Mouse (Mus musculus) small intestine, adult 2 months (tissue): ENCODE results near the gene Gpi1. TPM values are rescaled to one million over a fixed set of nuclear protein-coding genes. Genes with fewer than 3 reads are reported as not detected.

ENCODE experiments used
- H3K27ac ChIP-seq: fragments of 200-500 bp; 2 replicates; pipeline ENCODE4 v1.5.1; 2012; ENCODE audit warnings: low read depth, low read length, control low read depth, inconsistent platforms; ENCODE audit not compliant: insufficient read depth
- H3K27me3 ChIP-seq: fragments of 200-500 bp; 2 replicates; pipeline ENCODE4 v1.6.1; 2012; ENCODE audit warnings: mild to moderate bottlenecking, moderate library complexity, low read length, inconsistent platforms; ENCODE audit not compliant: control insufficient read depth, insufficient read depth
- H3K36me3 ChIP-seq: fragments of 200-500 bp; 2 replicates; pipeline ENCODE4 v1.6.1; 2012; ENCODE audit warnings: mild to moderate bottlenecking, low read length, control low read depth, inconsistent platforms; ENCODE audit not compliant: control insufficient read depth, insufficient read depth
- H3K4me1 ChIP-seq: fragments of 200-500 bp; 2 replicates; pipeline ENCODE4 v1.6.1; 2012; ENCODE audit warnings: low read length, inconsistent platforms, mixed read lengths; ENCODE audit not compliant: control insufficient read depth, insufficient read depth, insufficient read length
- H3K4me3 ChIP-seq: fragments of 200-500 bp; 2 replicates; pipeline ENCODE4 v1.5.1; 2012; ENCODE audit warnings: low read depth, mild to moderate bottlenecking, control low read depth, inconsistent platforms, low read length, moderate library complexity
- CTCF ChIP-seq: fragments of 200-500 bp; IDR thresholded peaks from 2 replicates; pipeline ENCODE4 v1.5.1; 2012; ENCODE audit warnings: low read depth, mild to moderate bottlenecking, control low read depth, inconsistent platforms, low read length, moderate library complexity, mixed read lengths; ENCODE audit not compliant: insufficient replicate concordance, insufficient read length; ENCODE audit errors: extremely low read depth
- POLR2A ChIP-seq: fragments of 200-500 bp; IDR thresholded peaks from 2 replicates; pipeline ENCODE4 v1.6.1; 2012; ENCODE audit warnings: low read depth, mild to moderate bottlenecking, control low read depth, inconsistent platforms, low read length, moderate library complexity
- WGBS: fragments of 180-500 bp; shearing (Covaris S2); methylation state at CpG from one replicate; pipeline ENCODE4 v1.1.7; 2018; 5-methylcytosine and 5-hydroxymethylcytosine counted together
- polyA plus RNA-seq: library from polyadenylated mRNA; depleted of rRNA; stranded (reverse); fragments of >200 nt; gene quantifications from 2 replicates; pipeline ENCODE4 v1.2.3, GENCODE M21; 2012

Gene Gpi1
- polyA plus RNA-seq, 1 experiment = 420 TPM

GRCm38 (mm10) chr7:34263437-34263836 lies 33.3 kb upstream of the Gpi1 start:
- WGBS = 91% methylated on average over 5 of the region's 5 CpGs
- H3K36me3 ChIP-seq = peaks cover 17% of the 10 kb centered on the region
- no peaks in the 10 kb centered on the region for H3K27me3 ChIP-seq
- H3K27ac ChIP-seq = no peak overlapping the region
- no peak overlapping the region for H3K4me3 ChIP-seq
- H3K4me1 ChIP-seq = peaks cover 3% of the 10 kb centered on the region; the same call in 1 of the 2 replicates
- TF ChIP-seq CTCF (no peak), POLR2A (no peak)

- TF ChIP-seq POLR2A (no peak), CTCF (no peak)
- no peak overlapping the region for H3K27ac ChIP-seq
- H3K4me3 ChIP-seq = no peak overlapping the region
- H3K4me1 ChIP-seq = no peaks in the 10 kb centered on the region
- peaks cover 45% of the 10 kb centered on the region for H3K36me3 ChIP-seq
- H3K27me3 ChIP-seq = no peaks in the 10 kb centered on the region
- 89% methylated on average over 1 of the region's 1 CpGs for WGBS
These were observed 28.3 kb upstream of the Gpi1 start for GRCm38 (mm10) chr7:34258407-34258806.

GRCm38 (mm10) chr7:34257279-34257678 lies 27.1 kb upstream of the Gpi1 start:
- Histone ChIP-seq H3K36me3 (peaks cover 41% of the 10 kb centered on the region), H3K27me3 (no peaks in the 10 kb centered on the region), H3K4me1 (no peaks in the 10 kb centered on the region), H3K4me3 (no peak overlapping the region), H3K27ac (no peak overlapping the region)
- no peak for TF ChIP-seq POLR2A
- no peak for TF ChIP-seq CTCF
- WGBS = 84% methylated on average over 9 of the region's 9 CpGs

- TF ChIP-seq POLR2A = no peak
- TF ChIP-seq CTCF = no peak
- H3K27me3 ChIP-seq = no peaks in the 10 kb centered on the region
These were observed 25.8 kb upstream of the Gpi1 start for GRCm38 (mm10) chr7:34255916-34256315.

GRCm38 (mm10) chr7:34255137-34255536 lies 25.0 kb upstream of the Gpi1 start:
- Histone ChIP-seq H3K4me1 (no peaks in the 10 kb centered on the region), H3K36me3 (peaks cover 36% of the 10 kb centered on the region), H3K27me3 (no peaks in the 10 kb centered on the region), H3K27ac (no peak overlapping the region), H3K4me3 (no peak overlapping the region)
- TF ChIP-seq CTCF = no peak
- WGBS = 63% methylated on average over 3 of the region's 3 CpGs

More at GRCm38 (mm10) chr7:34255916-34256315, 25.8 kb upstream of the Gpi1 start:
- Histone ChIP-seq H3K36me3 (peaks cover 35% of the 10 kb centered on the region), H3K4me3 (no peak overlapping the region), H3K27ac (no peak overlapping the region; the same call in 1 of the 2 replicates), H3K4me1 (no peaks in the 10 kb centered on the region)
- WGBS = 84% methylated on average over 1 of the region's 1 CpGs

- WGBS = 74% methylated on average over 2 of the region's 2 CpGs
- no peak overlapping the region for H3K4me3 ChIP-seq
These were observed 21.9 kb upstream of the Gpi1 start for GRCm38 (mm10) chr7:34252030-34252429.

GRCm38 (mm10) chr7:34250738-34251137 lies 20.6 kb upstream of the Gpi1 start, which contains the start of gene Gm6096:
Gm6096 (plus strand) TSS chr7:34251038.
- no peak within 1 kb of the TSS for H3K4me3 ChIP-seq
- 91% methylated on average over 7 of the region's 7 CpGs for WGBS
- no peaks in the 10 kb centered on the region for H3K27me3 ChIP-seq
- no peaks in the 10 kb centered on the region for H3K4me1 ChIP-seq
- H3K27ac ChIP-seq = no peak within 1 kb of the TSS
- TF ChIP-seq POLR2A (no peak), CTCF (no peak)
- H3K36me3 ChIP-seq = peaks cover 44% of the 10 kb centered on the region

More at GRCm38 (mm10) chr7:34252030-34252429, 21.9 kb upstream of the Gpi1 start:
- H3K27me3 ChIP-seq = no peaks in the 10 kb centered on the region
- H3K27ac ChIP-seq = no peak overlapping the region
- H3K4me1 ChIP-seq = no peaks in the 10 kb centered on the region
- H3K36me3 ChIP-seq = peaks cover 45% of the 10 kb centered on the region
- no peak for TF ChIP-seq CTCF
- TF ChIP-seq POLR2A = no peak

- 83% methylated on average over 3 of the region's 3 CpGs for WGBS
- H3K27me3 ChIP-seq = no peaks in the 10 kb centered on the region
- no peak overlapping the region for H3K27ac ChIP-seq
- H3K4me1 ChIP-seq = no peaks in the 10 kb centered on the region
- H3K4me3 ChIP-seq = no peak overlapping the region
- H3K36me3 ChIP-seq = peaks cover 47% of the 10 kb centered on the region
- no peak for TF ChIP-seq POLR2A
- TF ChIP-seq CTCF = no peak
These were observed 16.8 kb upstream of the Gpi1 start for GRCm38 (mm10) chr7:34246870-34247499.
